Mouse (Mus musculus) gastrocnemius, adult 2 months (tissue): Measurements from ENCODE around the gene Ube2o. TPM values are rescaled to one million over a fixed set of nuclear protein-coding genes. Genes with fewer than 3 reads are reported as not detected.

Experiments
- DNase-seq: peaks from one replicate; pipeline ENCODE4 v3.0.0; 2022
- H3K27ac ChIP-seq: fragments of 200-600 bp; 2 replicates; pipeline ENCODE4 v1.8.1; 2022; ENCODE audit warnings: mild to moderate bottlenecking
- H3K4me3 ChIP-seq: fragments of 200-600 bp; 2 replicates; pipeline ENCODE4 v1.8.1; 2022; ENCODE audit warnings: mild to moderate bottlenecking, moderate library complexity
- CTCF ChIP-seq: fragments of 200-600 bp; IDR thresholded peaks from 2 replicates; pipeline ENCODE4 v1.8.1; 2022; ENCODE audit warnings: antibody characterized with exemption, mild to moderate bottlenecking, moderate library complexity
- intact Hi-C: fragments of 180-260 bp; cut with DNase I; formaldehyde crosslinking; loops from one replicate; pipeline ENCODE4 v1.15.1; 2025
- total RNA-seq, 2 experiments: library from RNA; stranded (reverse); gene quantifications; 2 replicates each; pipeline ENCODE4 v1.2.3; 2021

Ube2o gene
- total RNA-seq, 2 experiments from 2014 or later: 19.4 to 22.9 TPM

- no peak for TF ChIP-seq CTCF
- Histone ChIP-seq H3K27ac (no peak overlapping the region), H3K4me3 (no peak overlapping the region)
- peak; percentile 7 for DNase-seq
- intact Hi-C loops: no loop called here
Measured at GRCm38 (mm10) chr11:116609965-116610630, 28.9 kb upstream of the Ube2o start.

GRCm38 (mm10) chr11:116607717-116608116 lies 26.5 kb upstream of the Ube2o start:
- intact Hi-C loops: no loop called here

GRCm38 (mm10) chr11:116604097-116604496 lies 22.9 kb upstream of the Ube2o start:
- intact Hi-C loops: no loop called here
- DNase-seq: no peak
- Histone ChIP-seq H3K4me3 (no peak overlapping the region), H3K27ac (no peak overlapping the region)
- TF ChIP-seq CTCF: no peak

More at GRCm38 (mm10) chr11:116607717-116608116, 26.5 kb upstream of the Ube2o start:
- DNase-seq: no peak
- Histone ChIP-seq H3K4me3 (no peak overlapping the region), H3K27ac (no peak overlapping the region)
- TF ChIP-seq CTCF: no peak

- H3K27ac ChIP-seq: no peak overlapping the region
- intact Hi-C loops: loop anchor here (2.0 kb wide), 1 partner anchor 25 kb away; no protein-coding TSS in a partner anchor
- peak; percentile 60 for DNase-seq
- no peak overlapping the region for H3K4me3 ChIP-seq
- peak; percentile 69 for TF ChIP-seq CTCF
Measured at GRCm38 (mm10) chr11:116603339-116603738, 22.1 kb upstream of the Ube2o start.

GRCm38 (mm10) chr11:116602043-116602442 lies 20.8 kb upstream of the Ube2o start:
- DNase-seq: no peak
- no peak overlapping the region for H3K4me3 ChIP-seq
- intact Hi-C loops: loop anchor here (2.0 kb wide), 1 partner anchor 27 kb away; no protein-coding TSS in a partner anchor
- TF ChIP-seq CTCF: no peak
- no peak overlapping the region for H3K27ac ChIP-seq

- DNase-seq: no peak
- H3K4me3 ChIP-seq: no peak overlapping the region
- intact Hi-C loops: no loop called here
- H3K27ac ChIP-seq: no peak overlapping the region
- TF ChIP-seq CTCF: no peak
Measured at GRCm38 (mm10) chr11:116601166-116601565, 19.9 kb upstream of the Ube2o start.

- Histone ChIP-seq H3K27ac (no peak overlapping the region), H3K4me3 (no peak overlapping the region)
- no peak for DNase-seq
- intact Hi-C loops: no loop called here
- no peak for TF ChIP-seq CTCF
Measured at GRCm38 (mm10) chr11:116599230-116599629, 18.0 kb upstream of the Ube2o start.

GRCm38 (mm10) chr11:116598193-116598592 lies 16.9 kb upstream of the Ube2o start:
- intact Hi-C loops: no loop called here
- DNase-seq: no peak
- no peak for TF ChIP-seq CTCF
- no peak overlapping the region for H3K4me3 ChIP-seq
- H3K27ac ChIP-seq: no peak overlapping the region

GRCm38 (mm10) chr11:116596766-116597165 lies 15.5 kb upstream of the Ube2o start:
- no peak for TF ChIP-seq CTCF
- DNase-seq: no peak
- no peak overlapping the region for H3K27ac ChIP-seq
- intact Hi-C loops: no loop called here
- H3K4me3 ChIP-seq: no peak overlapping the region

- no peak for DNase-seq
- TF ChIP-seq CTCF: no peak
- no peak overlapping the region for H3K4me3 ChIP-seq
- intact Hi-C loops: no loop called here
- no peak overlapping the region for H3K27ac ChIP-seq
Measured at GRCm38 (mm10) chr11:116593345-116593744, 12.1 kb upstream of the Ube2o start.

GRCm38 (mm10) chr11:116592428-116592827 lies 11.2 kb upstream of the Ube2o start:
- peak; percentile 98 for TF ChIP-seq CTCF
- DNase-seq: peak; percentile 94
- Histone ChIP-seq H3K4me3 (no peak overlapping the region), H3K27ac (no peak overlapping the region)
- intact Hi-C loops: no loop called here

GRCm38 (mm10) chr11:116591621-116592020 lies 10.4 kb upstream of the Ube2o start:
- DNase-seq: no peak
- TF ChIP-seq CTCF: no peak
- Histone ChIP-seq H3K4me3 (no peak overlapping the region), H3K27ac (no peak overlapping the region)
- intact Hi-C loops: no loop called here

- Histone ChIP-seq H3K4me3 (no peak overlapping the region), H3K27ac (no peak overlapping the region)
- no peak for TF ChIP-seq CTCF
- intact Hi-C loops: no loop called here
- DNase-seq: no peak
Measured at GRCm38 (mm10) chr11:116589574-116589973, 8.3 kb upstream of the Ube2o start.

GRCm38 (mm10) chr11:116589020-116589531 lies 7.8 kb upstream of the Ube2o start:
- intact Hi-C loops: no loop called here
- Histone ChIP-seq H3K4me3 (no peak overlapping the region), H3K27ac (no peak overlapping the region)
- DNase-seq: no peak
- no peak for TF ChIP-seq CTCF
